Mouse (Mus musculus) heart, embryonic 15.5 days (tissue): ENCODE measurements at regions not wholly inside any gene's neighbourhood (a gene's known extent, or its start where the extent isn't known, plus 50 kb on each side); places are given as distances from the start of the nearest gene placed in this dataset.

ENCODE experiments used
- ATAC-seq: fragments of 200-750 bp; cut with Nextera tagmentation; replicated peaks from 2 replicates; pipeline ENCODE4 v1.8.0; 2017; ENCODE audit warnings: low read depth, moderate TSS enrichment; ENCODE audit not compliant: insufficient number of reproducible peaks, insufficient read depth, low FRiP score
- H3K27ac ChIP-seq: fragments of 300-500 bp; sonication (generic); 2 replicates; pipeline ENCODE4 v1.5.1; 2015; ENCODE audit warnings: mild to moderate bottlenecking, inconsistent platforms
- H3K27me3 ChIP-seq: fragments of 300-500 bp; sonication (generic); 2 replicates; pipeline ENCODE4 v1.6.1; 2015; ENCODE audit warnings: inconsistent platforms
- H3K36me3 ChIP-seq: fragments of 300-500 bp; sonication (generic); 2 replicates; pipeline ENCODE4 v1.6.1; 2015; ENCODE audit warnings: mild to moderate bottlenecking, inconsistent platforms
- H3K4me1 ChIP-seq: fragments of 300-500 bp; sonication (generic); replicated peaks from 2 replicates; pipeline ENCODE4 v1.6.1; 2015; ENCODE audit warnings: inconsistent platforms
- H3K4me2 ChIP-seq: fragments of 300-500 bp; sonication (generic); 2 replicates; pipeline ENCODE4 v1.6.1; 2015; ENCODE audit warnings: inconsistent platforms, mild to moderate bottlenecking, moderate library complexity
- H3K4me3 ChIP-seq: fragments of 300-500 bp; sonication (generic); 2 replicates; pipeline ENCODE4 v1.5.1; 2015; ENCODE audit warnings: mild to moderate bottlenecking, inconsistent platforms
- H3K9ac ChIP-seq: fragments of 300-500 bp; sonication (generic); 2 replicates; pipeline ENCODE4 v1.6.1; 2015; ENCODE audit warnings: mild to moderate bottlenecking, inconsistent platforms
- H3K9me3 ChIP-seq: fragments of 300-500 bp; sonication (generic); replicated peaks from 2 replicates; pipeline ENCODE4 v1.6.1; 2016; ENCODE audit warnings: inconsistent platforms
- WGBS: fragments of 180-500 bp; shearing (Covaris S2); methylation state at CpG from one replicate; pipeline ENCODE4 v1.1.7; 2015; ENCODE audit warnings: mixed read lengths; 5-methylcytosine and 5-hydroxymethylcytosine counted together

DNA sequence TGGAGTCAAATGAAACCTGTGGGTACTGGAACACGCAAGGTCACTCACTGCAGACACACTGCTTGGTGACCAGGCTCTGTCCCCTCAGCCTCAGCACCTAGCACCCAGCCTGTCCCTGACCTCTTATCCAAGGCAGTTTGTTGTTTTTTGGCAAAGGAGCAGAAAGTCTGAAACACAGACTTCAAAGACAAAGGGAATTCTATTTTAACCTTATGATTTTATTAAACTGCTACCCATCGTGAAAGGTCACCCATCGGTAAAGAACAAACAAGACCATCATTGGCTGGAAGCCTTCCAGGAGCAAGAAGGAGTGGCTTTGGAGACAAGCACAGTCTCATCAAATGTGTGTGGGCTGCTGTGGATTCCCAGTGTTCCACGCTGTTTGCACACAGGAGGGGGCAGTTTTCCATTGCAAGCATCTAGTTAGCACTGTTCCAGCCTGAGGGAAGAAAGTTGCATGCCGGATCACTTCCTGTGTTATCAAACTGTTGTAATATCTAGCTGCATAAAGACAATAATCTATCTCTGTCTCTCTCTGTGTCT, 120.6 kb upstream of the Rpl34 start:
- no peak for ATAC-seq
- WGBS = 50% methylated on average over 5 of the region's 5 CpGs
- Histone ChIP-seq H3K4me1 (no peaks in the 10 kb centered on the region), H3K9ac (no peak overlapping the region), H3K36me3 (no peaks in the 10 kb centered on the region), H3K27me3 (no peaks in the 10 kb centered on the region), H3K4me3 (no peak overlapping the region), H3K9me3 (no peaks in the 10 kb centered on the region), H3K4me2 (no peak overlapping the region), H3K27ac (no peak overlapping the region)

DNA sequence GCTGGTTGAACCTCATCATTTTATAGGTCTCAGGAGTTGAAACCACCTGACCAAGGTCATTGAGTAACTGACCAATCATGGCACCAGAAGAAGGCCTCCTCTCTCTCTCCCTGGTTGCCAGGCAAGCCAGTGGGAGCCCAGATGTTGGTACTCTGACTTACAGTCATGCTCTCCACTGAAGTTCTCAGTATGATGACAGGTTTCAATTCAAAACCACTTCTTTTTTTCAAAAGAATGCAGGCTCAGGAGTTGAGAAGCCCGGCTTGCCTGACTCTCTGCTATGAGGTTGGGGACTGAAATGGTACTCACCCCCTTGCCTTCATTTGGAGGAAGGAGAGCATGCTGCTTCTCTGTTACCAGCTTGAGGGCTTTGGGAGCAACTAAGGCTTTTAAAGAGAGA, 111.6 kb upstream of the Rpl34 start:
- no peak overlapping the region for H3K27ac ChIP-seq
- no peak overlapping the region for H3K4me3 ChIP-seq
- H3K36me3 ChIP-seq = no peaks in the 10 kb centered on the region
- no peak for ATAC-seq
- H3K4me2 ChIP-seq = no peak overlapping the region
- H3K27me3 ChIP-seq = no peaks in the 10 kb centered on the region
- H3K9ac ChIP-seq = no peak overlapping the region
- H3K9me3 ChIP-seq = no peaks in the 10 kb centered on the region
- no peaks in the 10 kb centered on the region for H3K4me1 ChIP-seq
- WGBS = 56% methylated on average over 1 of the region's 1 CpGs

DNA sequence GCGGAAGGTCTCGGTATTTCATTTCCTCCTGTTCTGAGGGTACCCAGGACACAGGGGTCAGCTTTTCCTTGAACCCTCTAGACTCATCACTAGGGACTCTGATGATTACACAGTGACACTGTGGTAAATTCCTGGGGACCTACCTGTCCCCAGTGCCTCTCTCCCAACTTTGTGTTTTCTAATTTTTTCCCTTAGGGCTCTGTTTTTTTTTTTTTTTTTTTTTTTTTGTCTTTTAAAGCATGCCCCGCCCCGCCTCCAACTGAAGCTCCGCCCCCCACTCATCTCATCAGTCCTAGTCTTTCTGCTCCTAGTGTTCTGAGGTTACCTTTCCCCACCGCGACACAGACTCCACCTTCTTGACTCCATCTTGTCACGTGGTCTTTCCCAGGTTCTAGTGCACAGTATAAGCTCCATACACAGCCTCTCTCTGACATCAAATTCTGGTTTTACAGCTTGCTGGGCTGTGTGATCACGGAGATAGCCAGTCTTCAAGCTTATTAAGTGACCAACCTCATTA, 109.8 kb upstream of the Rpl34 start:
- no peak for ATAC-seq
- Histone ChIP-seq H3K27me3 (no peaks in the 10 kb centered on the region), H3K4me1 (no peaks in the 10 kb centered on the region), H3K27ac (no peak overlapping the region), H3K4me2 (no peak overlapping the region), H3K4me3 (no peak overlapping the region), H3K9ac (no peak overlapping the region), H3K36me3 (no peaks in the 10 kb centered on the region), H3K9me3 (no peaks in the 10 kb centered on the region)
- 80% methylated on average over 9 of the region's 9 CpGs for WGBS

DNA sequence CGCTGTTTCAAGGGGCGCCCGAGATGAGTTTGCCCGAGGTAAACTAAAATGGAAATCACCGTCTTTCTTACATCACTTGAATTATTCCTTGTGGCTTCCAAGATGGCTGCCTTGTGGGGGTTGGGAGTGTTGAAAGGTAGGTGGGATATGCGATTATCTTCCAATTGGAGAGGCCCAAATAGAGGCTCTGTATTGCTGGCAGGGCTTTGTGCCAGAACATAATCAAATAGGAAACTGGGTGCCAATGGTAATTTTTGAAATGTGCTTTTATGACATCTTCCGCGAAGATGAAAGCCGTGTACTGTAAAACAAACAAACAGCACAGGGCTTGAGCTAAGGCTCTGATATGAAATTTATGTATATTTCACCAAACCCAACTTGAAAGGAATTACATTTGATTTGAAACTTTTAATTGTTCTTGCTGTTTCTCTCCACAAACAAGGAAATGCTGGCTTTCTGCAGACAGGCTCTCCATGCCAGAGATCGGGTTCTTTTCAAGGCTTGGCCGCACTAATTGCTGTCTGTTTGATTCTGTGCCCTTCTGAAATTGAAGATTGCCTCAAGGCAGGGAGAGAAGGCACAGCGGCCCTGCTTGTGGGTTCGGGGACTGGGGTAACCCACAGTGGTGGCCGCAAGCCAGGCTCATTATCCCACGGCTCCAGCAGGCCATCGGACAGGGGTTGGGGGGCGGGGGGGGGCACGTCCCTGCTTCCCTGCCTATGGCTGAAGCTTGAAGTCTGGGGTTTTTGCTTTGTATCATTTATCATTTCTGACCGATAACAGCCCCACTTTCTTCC, 108.6 kb upstream of the Rpl34 start:
- Histone ChIP-seq H3K27ac (no peak overlapping the region), H3K27me3 (no peaks in the 10 kb centered on the region), H3K9me3 (no peaks in the 10 kb centered on the region), H3K36me3 (no peaks in the 10 kb centered on the region), H3K9ac (no peak overlapping the region), H3K4me1 (no peaks in the 10 kb centered on the region), H3K4me3 (no peak overlapping the region), H3K4me2 (no peak overlapping the region)
- no peak for ATAC-seq
- 86% methylated on average over 19 of the region's 19 CpGs for WGBS

DNA sequence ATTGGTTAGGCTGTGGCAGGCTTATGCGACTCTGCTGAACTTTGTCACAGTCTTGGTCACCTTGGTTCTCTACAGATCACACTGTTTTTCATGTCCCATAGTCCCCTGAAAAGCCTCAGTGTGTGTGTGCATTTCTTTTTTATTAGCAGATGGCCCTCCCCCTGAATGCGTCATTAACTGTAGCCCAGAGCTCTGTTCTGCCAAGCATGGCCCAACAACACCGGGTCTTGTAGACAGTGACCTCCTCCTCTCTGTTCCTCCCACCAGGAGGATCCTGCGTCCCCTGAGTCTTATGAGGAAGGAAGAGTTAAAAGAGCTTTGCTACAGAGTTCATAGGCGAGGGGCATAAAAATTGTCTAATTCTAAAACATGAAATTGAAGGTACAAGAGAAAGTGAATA, 103.5 kb upstream of the Rpl34 start:
- Histone ChIP-seq H3K4me2 (no peak overlapping the region), H3K27ac (no peak overlapping the region)

DNA sequence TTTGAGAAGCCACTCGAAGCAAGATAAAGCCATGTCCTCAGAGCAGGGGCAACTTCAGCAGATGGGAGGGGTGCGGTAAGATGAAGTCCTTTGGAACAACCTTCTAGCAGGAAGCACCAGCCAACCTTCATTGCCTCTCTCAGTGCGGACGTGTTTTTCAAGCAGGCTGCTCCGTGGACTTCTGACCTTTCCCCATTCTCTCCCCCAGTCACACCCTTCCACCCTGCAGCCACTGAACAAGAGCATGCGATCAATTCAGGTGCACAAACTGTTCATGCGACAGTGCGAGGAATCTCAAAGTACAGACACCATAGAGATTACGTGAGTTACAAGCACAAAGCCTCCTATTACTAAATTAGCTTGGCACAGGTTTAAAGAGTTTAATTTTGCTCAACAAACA, 102.9 kb upstream of the Rpl34 start:
- Histone ChIP-seq H3K36me3 (no peaks in the 10 kb centered on the region), H3K27ac (no peak overlapping the region), H3K27me3 (no peaks in the 10 kb centered on the region), H3K4me3 (no peak overlapping the region), H3K9me3 (no peaks in the 10 kb centered on the region), H3K4me1 (peaks cover 6% of the 10 kb centered on the region; the same call in 1 of the 2 replicates), H3K4me2 (no peak overlapping the region), H3K9ac (no peak overlapping the region)
- ATAC-seq = no peak
- WGBS = 37% methylated on average over 9 of the region's 9 CpGs

More for the DNA sequence above, 103.5 kb upstream of the Rpl34 start:
- WGBS = 85% methylated on average over 5 of the region's 5 CpGs
- H3K4me1 ChIP-seq = peaks cover 6% of the 10 kb centered on the region; the same call in 1 of the 2 replicates
- no peak overlapping the region for H3K4me3 ChIP-seq
- no peaks in the 10 kb centered on the region for H3K36me3 ChIP-seq
- no peaks in the 10 kb centered on the region for H3K9me3 ChIP-seq
- ATAC-seq = no peak
- H3K9ac ChIP-seq = no peak overlapping the region
- H3K27me3 ChIP-seq = no peaks in the 10 kb centered on the region

DNA sequence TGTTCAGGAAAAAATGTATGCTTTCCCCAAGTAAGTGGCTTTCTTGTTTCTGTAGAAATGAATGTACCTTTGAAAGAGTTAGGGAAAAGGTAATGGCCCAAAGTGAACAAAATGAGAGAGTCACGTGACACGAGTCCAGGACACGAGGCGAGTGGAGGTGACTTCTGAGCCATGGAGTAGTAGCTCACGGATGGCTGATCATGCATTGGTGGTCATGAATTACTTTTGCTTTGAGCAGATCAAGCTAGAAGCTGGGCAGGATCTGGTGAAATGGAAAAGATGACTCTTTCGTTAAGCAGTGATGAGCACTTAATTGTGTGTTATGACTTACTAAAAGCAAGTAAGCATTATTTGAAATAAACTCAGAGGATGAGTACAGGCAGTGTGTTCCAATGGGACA, 101.6 kb upstream of the Rpl34 start:
- ATAC-seq = no peak
- 89% methylated on average over 6 of the region's 6 CpGs for WGBS

DNA sequence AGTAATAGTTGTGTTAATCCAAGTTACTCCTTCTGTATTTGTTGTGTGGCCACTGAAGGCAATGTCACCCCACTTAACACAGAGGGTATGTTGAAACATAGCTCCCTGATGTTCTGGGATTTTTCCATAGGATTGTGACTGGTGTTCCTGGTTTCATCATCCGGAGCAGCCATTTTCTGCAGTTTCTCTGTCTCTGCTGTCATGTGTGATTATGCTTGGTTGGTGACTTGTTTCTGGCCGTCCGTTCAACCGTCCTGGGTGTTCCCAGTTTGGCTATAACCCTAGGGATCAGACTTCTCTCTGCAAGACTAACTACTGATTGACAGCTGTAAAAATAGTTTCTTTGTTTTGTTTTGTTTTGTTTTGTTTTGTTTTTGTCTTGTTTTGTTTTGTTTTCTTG, 98.1 kb upstream of the Rpl34 start:
- Histone ChIP-seq H3K9ac (no peak overlapping the region), H3K27ac (no peak overlapping the region), H3K4me2 (no peak overlapping the region), H3K36me3 (no peaks in the 10 kb centered on the region), H3K4me1 (peaks cover 6% of the 10 kb centered on the region; the same call in 1 of the 2 replicates), H3K27me3 (no peaks in the 10 kb centered on the region), H3K4me3 (no peak overlapping the region), H3K9me3 (no peaks in the 10 kb centered on the region)
- 81% methylated on average over 4 of the region's 4 CpGs for WGBS
- no peak for ATAC-seq

More for the DNA sequence above, 101.6 kb upstream of the Rpl34 start:
- no peaks in the 10 kb centered on the region for H3K27me3 ChIP-seq
- H3K9me3 ChIP-seq = no peaks in the 10 kb centered on the region
- H3K36me3 ChIP-seq = no peaks in the 10 kb centered on the region
- H3K27ac ChIP-seq = no peak overlapping the region
- H3K9ac ChIP-seq = no peak overlapping the region
- peaks cover 6% of the 10 kb centered on the region; the same call in 1 of the 2 replicates for H3K4me1 ChIP-seq
- H3K4me2 ChIP-seq = no peak overlapping the region
- no peak overlapping the region for H3K4me3 ChIP-seq

DNA sequence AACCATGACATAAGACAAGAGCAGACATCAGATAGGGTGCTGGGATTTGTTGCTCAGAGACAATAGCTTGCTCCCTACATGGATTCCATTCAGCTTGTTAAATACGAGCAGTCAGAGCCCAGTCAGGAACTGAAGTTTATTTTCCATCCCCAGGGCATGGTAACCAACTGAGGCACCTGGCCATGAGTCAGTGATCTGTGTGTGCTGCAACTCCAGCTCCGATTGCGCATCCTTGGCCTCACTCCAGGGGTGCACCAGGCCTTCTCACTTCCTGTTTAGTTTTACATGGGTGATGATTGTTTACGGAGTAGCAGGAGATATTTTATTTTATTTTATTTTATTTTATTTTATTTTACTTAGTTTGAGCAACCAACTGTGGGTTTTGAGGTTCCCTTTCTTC, 97.7 kb upstream of the Rpl34 start:
- no peak overlapping the region for H3K4me3 ChIP-seq
- WGBS = 75% methylated on average over 4 of the region's 4 CpGs
- no peak overlapping the region for H3K9ac ChIP-seq
- H3K27me3 ChIP-seq = no peaks in the 10 kb centered on the region
- H3K4me1 ChIP-seq = peaks cover 4% of the 10 kb centered on the region; the same call in 1 of the 2 replicates
- no peak overlapping the region for H3K27ac ChIP-seq
- H3K4me2 ChIP-seq = no peak overlapping the region
- H3K36me3 ChIP-seq = no peaks in the 10 kb centered on the region
- no peak for ATAC-seq
- no peaks in the 10 kb centered on the region for H3K9me3 ChIP-seq

DNA sequence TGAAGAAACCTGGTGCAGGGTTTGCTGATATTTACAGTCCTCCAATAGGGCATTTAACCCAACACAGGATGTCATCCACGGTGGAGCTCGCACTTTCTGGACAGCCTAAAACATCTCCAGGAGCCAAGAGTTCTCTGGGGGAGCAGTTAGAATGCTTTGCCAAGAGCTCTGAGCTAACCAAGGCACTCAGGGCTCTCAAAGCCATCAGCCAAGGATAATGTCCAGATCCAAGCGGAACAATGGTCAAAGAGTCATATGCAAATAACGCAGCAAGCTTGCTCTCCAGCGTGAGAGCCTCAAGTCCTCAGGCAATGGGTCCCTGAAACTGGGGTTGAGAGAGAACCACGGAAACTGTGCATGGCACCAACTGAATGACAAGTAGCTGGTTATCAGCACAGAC, 96.8 kb upstream of the Rpl34 start:
- Histone ChIP-seq H3K9ac (no peak overlapping the region), H3K27me3 (no peaks in the 10 kb centered on the region), H3K36me3 (no peaks in the 10 kb centered on the region), H3K4me1 (no peaks in the 10 kb centered on the region), H3K4me2 (no peak overlapping the region), H3K4me3 (no peak overlapping the region), H3K9me3 (no peaks in the 10 kb centered on the region), H3K27ac (no peak overlapping the region)
- ATAC-seq = no peak
- 44% methylated on average over 6 of the region's 6 CpGs for WGBS

DNA sequence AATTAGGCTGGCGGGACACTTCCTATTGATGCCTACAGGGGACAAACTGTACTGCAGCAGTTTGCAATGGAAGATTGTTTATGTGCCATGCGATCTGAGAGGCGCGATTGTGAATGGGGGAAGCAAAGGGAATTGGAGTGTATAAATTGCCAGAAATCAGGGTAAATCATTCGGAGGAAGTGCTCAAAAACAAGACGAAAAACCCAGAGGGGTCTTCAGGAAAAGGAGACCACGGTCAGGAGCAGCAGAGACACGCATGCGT, 89.6 kb upstream of the Rpl34 start:
- H3K27ac ChIP-seq = no peak overlapping the region
- H3K9me3 ChIP-seq = no peaks in the 10 kb centered on the region
- H3K9ac ChIP-seq = no peak overlapping the region
- no peak for ATAC-seq
- no peak overlapping the region for H3K4me3 ChIP-seq
- H3K4me2 ChIP-seq = no peak overlapping the region
- no peaks in the 10 kb centered on the region for H3K36me3 ChIP-seq
- no peaks in the 10 kb centered on the region for H3K27me3 ChIP-seq
- H3K4me1 ChIP-seq = peaks cover 2% of the 10 kb centered on the region; the same call in 1 of the 2 replicates
- 83% methylated on average over 9 of the region's 9 CpGs for WGBS
